Mouse (Mus musculus) macrophage (primary cell): ENCODE data around the gene Prl7a1. TPM values are rescaled to one million over a fixed set of nuclear protein-coding genes. Genes with fewer than 3 reads are reported as not detected.

ENCODE experiments used
- H3K27ac ChIP-seq: fragments of 350-480 bp; formaldehyde crosslinking; 2 replicates; pipeline ENCODE4 v1.9.0; 2021
- H3K36me3 ChIP-seq: fragments of 350-480 bp; formaldehyde crosslinking; 2 replicates; pipeline ENCODE4 v1.9.0; 2021; ENCODE audit errors: inconsistent target
- H3K4me3 ChIP-seq: fragments of 350-480 bp; formaldehyde crosslinking; 2 replicates; pipeline ENCODE4 v1.9.0; 2021; ENCODE audit errors: inconsistent target
- H3K79me2 ChIP-seq: fragments of 350-480 bp; formaldehyde crosslinking; 2 replicates; pipeline ENCODE4 v1.9.0; 2021; ENCODE audit errors: inconsistent target
- WGBS: methylation state at CpG from one replicate; pipeline ENCODE4 v1.1.7; 2026; ENCODE audit warnings: inconsistent platforms; ENCODE audit not compliant: missing documents; 5-methylcytosine and 5-hydroxymethylcytosine counted together
- polyA plus RNA-seq: library from polyadenylated mRNA; stranded (reverse); fragments of 250-400 nt; gene quantifications from 3 replicates; pipeline ENCODE4 v1.2.4, GENCODE M21; 2018; ENCODE audit warnings: inconsistent platforms
- total RNA-seq, 78 experiments: library from RNA; depleted of rRNA; stranded (reverse); fragments of 250-400 nt; gene quantifications; 1 replicate in 9 of 78; 2 replicates in 24 of 78; 3 replicates in 43 of 78; 4 replicates in 2 of 78; pipeline ENCODE4 v1.2.4; 2018; ENCODE audit warnings: inconsistent platforms in 56 of 78

The Prl7a1 gene
- not detected for total RNA-seq (2018; cell fraction: chromatin; rRNA removed)
- total RNA-seq (2018; cell fraction: cytosol; rRNA removed), result not detected
- not detected for total RNA-seq (2018; cell fraction: nucleus; rRNA removed)
- polyA plus RNA-seq, result not detected in 3 replicates

- 93% methylated on average over 3 of the region's 3 CpGs for WGBS
- Histone ChIP-seq H3K27ac (no peak within 1 kb of the TSS), H3K36me3 (no peaks in the 10 kb centered on the region), H3K79me2 (no peaks in the 10 kb centered on the region), H3K4me3 (no peak within 1 kb of the TSS)
Observed at GRCm38 (mm10) chr13:27642393-27642792, at the start of gene Prl7a1. Gene Prl7a1, minus strand, starts transcription at chr13:27642493.

GRCm38 (mm10) chr13:27667936-27668335 lies 25.6 kb upstream of the Prl7a1 start, which contains the start of gene Prl7a2:
Gene Prl7a2, minus strand, starts transcription at chr13:27668036.
- 91% methylated on average over 4 of the region's 4 CpGs for WGBS
- H3K36me3 ChIP-seq, result no peaks in the 10 kb centered on the region

GRCm38 (mm10) chr13:27660747-27661146 lies 18.5 kb upstream of the Prl7a1 start:
- H3K4me3 ChIP-seq, result no peak overlapping the region
- WGBS, result 66% methylated on average over 2 of the region's 2 CpGs
- no peaks in the 10 kb centered on the region for H3K79me2 ChIP-seq
- H3K36me3 ChIP-seq, result no peaks in the 10 kb centered on the region
- no peak overlapping the region for H3K27ac ChIP-seq

More at GRCm38 (mm10) chr13:27667936-27668335, 25.6 kb upstream of the Prl7a1 start, which contains the start of gene Prl7a2:
- H3K79me2 ChIP-seq, result no peaks in the 10 kb centered on the region
- H3K27ac ChIP-seq, result no peak within 1 kb of the TSS
- H3K4me3 ChIP-seq, result no peak within 1 kb of the TSS

- H3K4me3 ChIP-seq, result no peak within 1 kb of the TSS
- no peaks in the 10 kb centered on the region for H3K36me3 ChIP-seq
- H3K79me2 ChIP-seq, result no peaks in the 10 kb centered on the region
- WGBS, result 67% methylated on average over 4 of the region's 4 CpGs
- no peak within 1 kb of the TSS for H3K27ac ChIP-seq
Observed at GRCm38 (mm10) chr13:27610482-27610881, 31.8 kb downstream of the Prl7a1 start, which contains the start of gene Prl7b1. Gene Prl7b1, minus strand, starts transcription at chr13:27610582.

Other genes starting within 250 kb of the Prl7a1 start
- not detected in 3 replicates for gene Prl8a6, start 203.8 kb downstream of the Prl7a1 start, polyA plus RNA-seq
- not detected in 3 replicates for gene Prl8a8, start 129.3 kb downstream of the Prl7a1 start, polyA plus RNA-seq
- not detected in 3 replicates for gene Prl8a9, start 77.9 kb downstream of the Prl7a1 start, polyA plus RNA-seq
- not detected in 3 replicates for gene Prl8a1, start 60.3 kb downstream of the Prl7a1 start, polyA plus RNA-seq
- not detected in 3 replicates for gene Prl7b1, start 31.9 kb downstream of the Prl7a1 start, polyA plus RNA-seq
- gene Prl7a2, start 25.5 kb upstream of the Prl7a1 start, polyA plus RNA-seq, result not detected in 3 replicates
- not detected in 3 replicates for gene Prl7d1, start 74.2 kb upstream of the Prl7a1 start, polyA plus RNA-seq
- gene Prl7c1, start 138.3 kb upstream of the Prl7a1 start, polyA plus RNA-seq, result not detected in 3 replicates
- gene Prl2a1, start 159.2 kb upstream of the Prl7a1 start, polyA plus RNA-seq, result not detected in 3 replicates
- not detected in 3 replicates for gene Prl2c1, start 206.8 kb upstream of the Prl7a1 start, polyA plus RNA-seq